Mouse (Mus musculus) right cerebral cortex, adult 18-20 months (tissue): ENCODE results near the gene Tm7sf3.
"Not testable (repeated sequence)": the region's sequence is repeated elsewhere in the genome, so short reads cannot be mapped to it uniquely, and the experiment has no call there.

Source experiments
- DNase-seq: peaks from one replicate; pipeline ENCODE4 v3.0.0; 2022; ENCODE audit warnings: mixed read lengths

Tm7sf3 gene

DNA sequence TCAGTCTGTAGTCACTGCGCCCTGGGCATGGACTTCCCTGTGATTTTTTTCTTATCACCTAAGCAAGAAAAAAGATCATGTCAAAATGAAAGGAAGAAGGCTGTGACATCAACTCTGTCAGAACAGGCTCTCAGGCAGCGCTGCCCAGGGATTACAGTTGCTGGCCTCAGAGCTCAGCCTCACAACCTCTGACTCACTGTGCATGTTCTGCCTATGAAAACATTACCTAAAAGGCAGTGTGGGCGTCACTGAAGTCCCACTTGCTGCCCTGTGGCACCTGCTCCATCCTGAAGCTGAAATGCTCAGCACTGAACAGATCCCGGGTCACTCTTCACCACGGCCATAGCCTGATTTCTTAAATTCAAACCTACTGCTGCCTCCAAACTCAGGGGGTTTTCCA lies 29.9 kb downstream of the Tm7sf3 start:
- DNase-seq: no peak

DNA sequence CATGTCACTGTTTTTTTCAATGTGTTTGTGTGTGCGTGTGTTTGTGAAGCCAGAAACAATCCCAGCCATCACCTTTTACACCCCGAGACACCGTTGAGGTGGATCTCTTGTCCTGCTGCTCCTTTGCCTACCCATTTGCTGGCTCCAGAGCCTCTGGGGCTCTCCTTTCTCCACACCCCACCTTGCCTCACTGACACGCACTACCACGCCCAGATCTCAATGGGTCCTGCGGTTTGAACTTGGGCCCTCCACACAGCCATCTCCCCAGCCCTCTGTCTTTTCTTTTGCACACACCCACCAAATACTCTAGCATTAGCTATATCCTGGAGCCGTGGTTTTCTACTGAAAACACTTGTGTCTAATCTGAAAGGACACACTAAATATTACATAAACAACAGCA lies 30.7 kb downstream of the Tm7sf3 start:
- DNase-seq: no peak

DNA sequence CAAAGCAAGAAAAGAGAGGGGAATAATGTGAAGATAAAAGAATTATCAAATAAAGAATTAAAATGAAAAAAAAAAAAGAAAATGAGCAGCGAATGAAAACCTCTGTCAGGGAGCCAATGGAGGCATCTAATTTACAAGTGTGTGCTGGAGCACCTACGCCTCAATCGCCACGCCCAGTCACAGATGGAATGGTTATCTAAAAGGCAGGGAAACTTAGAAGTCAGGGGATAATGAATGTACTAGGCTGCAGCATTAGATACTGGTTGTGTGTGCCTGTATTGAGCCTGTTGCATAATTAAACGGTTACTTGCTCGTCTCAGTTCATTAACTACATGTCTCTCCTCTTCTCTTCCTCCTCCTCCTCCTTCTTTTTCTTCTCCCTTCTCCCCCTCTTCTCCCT lies 31.2 kb downstream of the Tm7sf3 start:
- no peak for DNase-seq

DNA sequence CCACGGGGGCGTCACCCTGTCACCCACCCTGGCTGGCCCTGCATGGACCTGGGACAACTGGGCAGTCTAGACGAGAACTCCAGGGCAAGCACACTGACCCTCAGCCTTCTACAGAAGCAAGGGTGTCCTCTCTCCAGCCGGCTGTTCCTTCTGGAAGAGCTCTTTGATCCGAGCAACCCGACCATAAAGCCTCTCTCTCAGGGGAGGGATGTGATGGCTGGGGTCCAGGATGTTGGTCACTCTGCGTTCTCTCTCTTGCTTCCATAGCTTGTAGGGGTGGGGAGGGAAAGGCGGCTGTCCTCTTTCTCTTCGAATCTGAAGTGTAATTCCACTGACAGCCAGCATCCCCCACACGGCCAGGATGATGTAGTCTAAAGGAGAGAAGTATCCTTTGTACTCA lies 39.0 kb downstream of the Tm7sf3 start:
- DNase-seq: no peak

DNA sequence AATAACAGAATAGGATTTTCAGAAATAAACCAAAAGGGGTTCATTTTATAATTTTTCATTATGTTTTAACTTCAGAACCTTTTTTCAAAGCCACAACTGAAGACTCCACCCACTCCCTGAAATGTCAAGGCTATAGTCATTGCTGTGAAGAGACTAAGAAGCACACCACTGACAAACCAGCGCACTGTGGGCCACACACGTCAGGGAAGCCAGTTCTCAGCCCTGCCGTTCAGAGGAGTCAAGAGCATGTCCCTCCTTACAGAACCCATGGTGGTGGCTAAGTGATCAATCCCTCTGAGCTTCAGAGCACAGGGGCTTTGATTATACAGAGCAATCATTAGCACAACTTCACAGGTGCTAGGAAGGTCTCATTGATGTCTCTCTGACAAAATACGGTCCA lies 40.0 kb downstream of the Tm7sf3 start:
- DNase-seq: no peak

DNA sequence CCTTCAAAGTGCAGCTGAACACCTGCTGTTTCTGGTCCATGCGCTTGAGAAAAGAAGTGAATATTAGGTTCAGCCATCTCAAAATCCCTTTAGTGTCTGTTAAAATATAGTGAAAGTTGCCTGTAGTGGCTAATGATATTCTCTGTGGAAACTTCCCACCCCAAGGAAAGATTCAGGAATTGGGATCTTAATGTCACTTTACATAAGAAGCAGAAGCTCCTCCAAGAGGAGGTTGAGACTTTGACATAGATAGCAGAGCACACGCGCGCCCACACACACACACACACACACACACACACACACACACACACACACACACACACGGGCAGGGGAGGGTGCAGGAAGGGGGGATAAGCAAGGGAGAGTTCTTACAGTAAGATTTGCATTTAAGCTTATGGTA lies 57.5 kb downstream of the Tm7sf3 start:
- DNase-seq: no peak

DNA sequence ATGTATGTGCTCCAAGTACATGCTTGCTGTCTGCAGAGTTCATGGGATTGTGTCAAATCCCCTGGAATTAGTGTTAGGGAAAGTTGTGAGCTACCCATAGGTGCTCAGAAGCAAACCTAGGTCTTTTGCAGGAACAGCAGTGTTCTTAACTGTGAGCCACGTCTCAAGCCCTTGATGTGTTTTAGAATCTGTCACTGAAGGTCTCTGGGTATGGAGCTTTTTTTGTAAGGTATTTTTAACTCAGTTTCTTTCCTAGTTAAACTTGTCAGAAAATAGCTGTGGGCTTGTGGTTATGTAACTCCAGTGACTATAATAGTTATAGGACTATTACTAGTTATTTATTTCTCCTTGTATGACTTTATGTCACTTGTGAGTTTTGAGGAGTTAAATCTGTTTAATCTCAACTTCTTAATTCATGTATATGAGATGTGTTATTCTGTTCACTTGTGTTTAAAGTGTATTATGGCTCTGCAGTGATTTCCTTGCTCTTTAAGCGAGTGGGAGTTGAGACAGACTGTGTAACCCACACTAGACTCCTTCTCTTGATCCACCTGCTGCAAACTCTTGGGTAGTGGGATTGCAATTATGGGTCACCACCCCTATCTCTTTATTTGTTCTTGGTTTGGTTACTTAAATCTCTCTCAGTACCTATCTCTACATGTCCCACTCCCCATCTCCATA lies 59.1 kb downstream of the Tm7sf3 start:
- no peak for DNase-seq

DNA sequence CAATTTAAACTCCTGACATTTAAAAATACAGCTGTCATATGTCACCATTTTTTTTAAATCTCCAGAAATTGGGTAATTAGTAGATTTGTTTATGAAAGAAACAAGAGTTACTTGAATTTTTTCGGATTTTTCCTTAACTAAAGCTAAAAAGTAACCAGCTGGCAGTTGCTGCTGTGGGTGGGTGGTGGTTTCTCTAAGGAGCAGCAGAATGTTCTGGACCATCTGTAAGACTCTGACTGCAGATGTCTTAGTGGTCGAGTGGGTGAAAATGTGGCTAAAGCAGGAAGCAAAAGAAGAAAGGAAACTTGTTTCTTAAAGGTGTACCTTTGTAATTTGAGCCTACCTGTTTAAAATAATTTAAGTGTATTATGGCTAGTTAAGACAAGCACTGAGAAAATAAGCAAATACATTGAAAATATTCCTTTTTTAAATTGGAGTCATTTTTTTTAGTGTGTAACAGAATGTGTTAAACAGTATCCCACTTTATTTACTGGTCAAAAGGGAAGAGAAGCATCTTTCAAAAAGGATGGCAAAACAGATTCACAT lies 62.2 kb downstream of the Tm7sf3 start:
- peak; percentile 78 for DNase-seq

DNA sequence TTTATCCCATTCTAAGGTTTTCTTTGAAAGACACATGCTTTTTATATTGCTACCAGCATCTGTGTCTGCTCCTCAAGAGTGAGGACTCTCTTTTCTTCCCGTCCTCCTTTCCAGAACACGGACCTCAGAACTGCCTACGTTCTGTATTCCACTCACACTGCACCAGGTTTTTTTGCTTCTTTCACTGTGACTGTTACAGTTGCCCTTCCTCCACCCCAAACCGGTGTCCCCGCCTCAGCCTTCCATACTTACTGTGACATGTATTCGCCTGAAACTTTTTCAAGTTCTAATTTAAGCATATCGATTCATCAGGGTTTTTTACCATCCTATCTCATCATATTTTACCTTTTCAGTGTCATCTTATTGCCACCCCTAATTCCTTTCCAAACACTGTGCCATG lies 64.0 kb downstream of the Tm7sf3 start:
- peak; percentile 63 for DNase-seq

DNA sequence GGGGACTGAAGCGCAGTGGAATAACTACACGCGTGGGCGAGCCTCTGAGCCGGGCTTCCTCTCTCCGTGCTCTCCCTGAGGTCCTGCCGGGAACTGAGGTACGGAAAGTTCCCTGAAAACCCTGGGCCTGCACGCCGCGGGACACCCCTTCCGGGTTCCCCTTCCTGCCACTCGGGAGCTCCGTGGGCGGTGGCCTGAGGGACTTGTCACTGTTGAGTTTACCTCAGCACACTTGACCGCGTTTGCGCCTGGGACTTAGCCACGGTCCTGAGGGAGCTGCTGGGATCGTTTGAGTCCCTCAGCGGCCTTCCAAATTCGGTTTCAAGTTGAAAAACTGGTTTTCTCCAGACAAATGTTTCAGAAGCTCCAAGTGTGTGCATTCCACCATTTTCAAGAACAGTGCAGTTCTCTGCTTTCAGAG lies 64.5 kb downstream of the Tm7sf3 start:
- DNase-seq: peak; percentile 69

DNA sequence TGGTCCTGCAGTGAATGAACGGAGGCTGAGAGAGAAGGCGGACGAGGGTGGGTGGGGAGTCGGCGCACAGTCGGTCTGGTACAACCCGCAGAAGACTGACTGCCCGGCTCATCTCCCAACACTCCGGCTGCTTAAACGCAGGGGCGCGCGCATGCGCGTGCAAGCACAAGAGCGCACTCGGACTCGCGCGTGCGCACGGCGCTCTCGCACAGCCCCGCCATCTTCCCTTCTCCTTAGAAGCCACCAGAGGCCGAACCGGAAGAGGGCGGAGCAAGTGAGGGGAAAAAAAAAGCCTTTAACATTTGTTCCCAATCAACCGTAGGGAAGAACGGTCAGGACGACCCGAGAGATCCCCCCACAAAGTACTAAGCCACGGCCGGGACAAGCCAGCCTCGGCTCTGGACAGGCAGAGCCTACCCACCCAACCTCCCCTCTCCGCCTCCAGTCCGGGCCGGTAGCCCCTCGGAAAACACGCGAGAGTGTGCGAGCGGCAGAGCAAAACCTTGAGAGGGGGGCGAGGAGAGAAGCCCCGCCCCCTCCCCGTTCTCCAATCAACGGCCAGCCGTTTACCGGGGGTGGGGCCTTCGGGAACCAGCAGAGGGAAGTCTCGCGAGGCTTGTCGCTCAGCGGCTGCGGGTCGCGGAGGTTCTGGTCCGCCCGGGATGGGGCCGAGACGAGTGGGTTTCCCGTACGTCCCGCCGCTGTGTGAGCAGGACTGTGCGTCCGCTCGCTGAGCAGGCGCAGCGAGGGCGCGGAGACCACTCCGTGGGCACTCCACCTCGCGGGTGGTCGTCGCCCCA lies 65.1 kb downstream of the Tm7sf3 start, which contains the start of gene Ints13:
Gene Ints13 (minus strand): TSS at position 526 of the 800 bp plus-strand sequence.
- peak; percentile 98 for DNase-seq

DNA sequence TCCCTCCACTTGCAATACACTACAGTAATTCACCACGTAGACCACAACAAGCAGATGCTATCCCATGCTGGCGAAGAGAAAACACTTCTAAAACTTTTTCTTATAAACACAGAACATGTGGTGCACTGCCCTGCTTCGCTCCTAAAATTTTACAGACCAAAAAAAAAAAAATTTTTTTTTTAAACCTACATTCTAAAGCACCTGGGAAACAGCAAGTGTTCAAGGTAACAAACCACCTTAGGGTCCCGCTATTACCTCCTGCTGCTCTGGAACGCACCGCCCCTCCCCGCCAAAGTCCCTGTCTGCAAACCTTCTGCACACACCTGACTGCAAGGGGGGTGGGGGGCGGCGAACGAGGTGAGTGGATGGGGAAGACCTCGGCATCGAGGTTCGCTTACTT lies 65.7 kb downstream of the Tm7sf3 start, which contains the start of gene Fgfr1op2:
Gene Fgfr1op2 (plus strand): TSS at position 301 of the 400 bp plus-strand sequence.
- DNase-seq: no peak

DNA sequence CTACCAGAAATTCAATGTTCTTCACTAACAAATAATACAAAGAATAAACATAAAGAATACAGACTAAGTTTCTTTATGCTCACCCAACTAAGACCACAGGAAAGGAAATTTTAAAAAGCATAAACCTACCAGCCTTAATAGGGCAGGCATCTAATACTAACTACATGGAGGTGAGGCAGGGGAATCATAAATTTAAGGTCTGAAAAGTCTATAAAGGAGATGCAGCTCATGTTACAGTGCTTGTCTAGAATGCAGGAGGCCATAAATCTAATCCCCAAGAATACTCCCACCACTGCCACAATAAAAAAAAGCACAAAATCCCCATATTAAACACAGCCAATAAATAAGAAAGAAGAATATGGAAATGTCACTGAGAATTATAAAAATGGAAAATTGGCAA lies 70.6 kb downstream of the Tm7sf3 start:
- DNase-seq: no peak

DNA sequence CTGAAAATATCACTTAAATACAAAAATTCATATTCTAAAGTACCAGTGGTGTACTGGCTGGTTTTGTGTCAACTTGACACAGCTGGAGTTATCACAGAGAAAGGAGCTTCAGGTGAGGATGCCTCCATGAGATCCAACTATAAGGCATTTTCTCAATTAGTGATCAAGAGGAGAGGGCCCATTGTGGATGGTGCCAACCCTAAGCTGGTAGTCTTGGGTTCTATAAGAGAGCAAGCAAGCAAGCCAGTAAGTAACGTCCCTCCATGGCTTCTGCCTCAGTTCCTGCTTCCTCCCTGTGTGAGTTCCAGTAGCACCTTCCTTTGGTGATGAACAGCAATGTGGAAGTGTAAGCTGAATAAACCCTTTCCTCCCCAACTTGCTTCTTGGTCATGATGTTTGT lies 80.2 kb downstream of the Tm7sf3 start:
- DNase-seq: not testable (repeated sequence)
